Mouse (Mus musculus): ENCODE measurements at regions not wholly inside any gene's neighbourhood (a gene's known extent, or its start where the extent isn't known, plus 50 kb on each side); places are given as distances from the start of the nearest gene placed in this dataset.

GRCm38 (mm10) chr2:129903383-129904135 is 103.2 kb downstream of the Stk35 start:
- Histone ChIP-seq H3K4me3 (ENCODE audit: low read depth, low read length) (no peak overlapping the region), H3K9ac (no peak overlapping the region), H3K4me1 (ENCODE audit: insufficient read depth) (no peaks in the 10 kb centered on the region), H3K27me3 (ENCODE audit: insufficient read depth, low read length) (no peaks in the 10 kb centered on the region), H3K27ac (ENCODE audit: low read depth, low read length) (no peak overlapping the region), H3K36me3 (ENCODE audit: insufficient read depth) (no peaks in the 10 kb centered on the region), H3K9me3 (ENCODE audit: low read length) (no peaks in the 10 kb centered on the region), H3K4me2 (ENCODE audit: low read depth) (no peak overlapping the region)
- TF ChIP-seq CTCF (IDR thresholded peaks at IDR 0.05; ENCODE audit: low read depth): no peak
- no peak for ATAC-seq
- 80% methylated on average over 4 of the region's 4 CpGs for WGBS
- DNase-seq: no peak

DNA sequence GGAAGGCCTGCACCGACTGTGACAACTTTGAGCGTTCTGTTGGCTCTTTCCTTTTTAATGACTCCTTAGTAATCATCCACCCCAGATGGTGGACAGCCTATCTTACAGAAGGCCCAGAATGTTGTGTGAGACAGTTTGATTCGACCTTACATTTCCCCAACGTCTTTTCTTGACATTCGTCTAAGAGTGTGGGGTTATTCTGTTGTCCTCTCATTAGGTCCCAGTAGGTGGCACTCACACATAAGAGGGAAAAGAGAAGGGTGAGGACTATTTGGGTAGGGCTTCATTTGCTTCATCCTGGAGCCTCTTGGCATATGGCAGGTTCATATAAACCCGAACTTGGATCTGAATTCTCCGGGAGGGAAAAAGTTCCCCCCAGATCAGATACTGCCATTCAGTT is 104.4 kb downstream of the Stk35 start:
- H3K4me2 ChIP-seq (ENCODE audit: low read depth): no peak overlapping the region
- no peaks in the 10 kb centered on the region for H3K9me3 ChIP-seq (ENCODE audit: low read length)
- 33% methylated on average over 7 of the region's 7 CpGs for WGBS
- no peak overlapping the region for H3K4me3 ChIP-seq (ENCODE audit: low read depth, low read length)
- H3K4me1 ChIP-seq (ENCODE audit: insufficient read depth): peaks cover 5% of the 10 kb centered on the region; the same call in 1 of the 2 replicates
- H3K27ac ChIP-seq (ENCODE audit: low read depth, low read length): no peak overlapping the region
- H3K9ac ChIP-seq: no peak overlapping the region
- peak; percentile 85 for TF ChIP-seq CTCF (IDR thresholded peaks at IDR 0.05; ENCODE audit: low read depth)
- no peaks in the 10 kb centered on the region for H3K27me3 ChIP-seq (ENCODE audit: insufficient read depth, low read length)
- no peak; the same call in 1 of the 2 replicates for ATAC-seq
- peak; percentile 73 for DNase-seq
- no peaks in the 10 kb centered on the region for H3K36me3 ChIP-seq (ENCODE audit: insufficient read depth)

DNA sequence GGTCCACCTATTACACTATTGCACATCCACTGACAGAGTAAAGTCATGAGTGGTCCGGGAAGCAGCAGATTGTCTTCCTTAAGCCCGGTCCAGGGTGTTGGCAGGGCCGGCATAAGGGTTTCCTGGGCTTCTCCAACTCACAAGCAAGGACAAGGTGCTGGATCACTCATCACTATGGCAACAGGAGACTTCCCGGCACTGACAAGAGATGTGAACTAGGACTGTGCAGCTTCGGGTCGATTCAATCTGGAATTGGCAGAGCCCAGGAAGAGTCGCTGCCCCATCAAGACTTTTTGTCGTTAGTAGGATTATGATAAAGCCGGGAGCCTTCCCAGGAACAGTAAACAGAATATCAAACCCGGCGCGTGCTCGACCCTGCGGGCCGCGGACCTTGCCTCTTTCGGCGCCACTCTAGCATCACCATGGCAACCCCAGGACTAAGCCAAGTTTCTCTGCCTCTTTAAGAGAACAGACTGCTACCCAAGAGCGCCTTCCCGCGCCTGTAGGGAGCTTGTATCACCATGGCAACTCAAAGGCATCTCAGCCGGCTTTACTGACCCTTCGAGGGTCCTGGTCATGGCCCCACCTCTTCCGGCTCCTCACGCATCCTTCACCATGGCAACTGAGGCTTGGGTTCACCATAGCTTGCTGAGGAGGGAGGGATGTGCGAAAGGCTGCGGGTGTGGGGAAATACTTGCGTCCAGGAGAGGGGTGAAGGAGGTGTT is 103.3 kb upstream of the Tgm3 start:
- TF ChIP-seq CTCF (IDR thresholded peaks at IDR 0.05; ENCODE audit: low read depth): no peak; the same call in 1 of the 2 replicates
- Histone ChIP-seq H3K9me3 (ENCODE audit: low read length) (no peaks in the 10 kb centered on the region), H3K27me3 (ENCODE audit: insufficient read depth, low read length) (no peaks in the 10 kb centered on the region), H3K27ac (ENCODE audit: low read depth, low read length) (peak overlapping the region; percentile 78), H3K4me2 (ENCODE audit: low read depth) (peak overlapping the region; percentile 83), H3K9ac (peak overlapping the region; percentile 57), H3K4me1 (ENCODE audit: insufficient read depth) (peaks cover 7% of the 10 kb centered on the region; the same call in 1 of the 2 replicates), H3K4me3 (ENCODE audit: low read depth, low read length) (peak overlapping the region; percentile 42), H3K36me3 (ENCODE audit: insufficient read depth) (no peaks in the 10 kb centered on the region)
- DNase-seq (peak; percentile 87), ATAC-seq (peak; percentile 96)
- WGBS: under 1% methylated on average over 28 of the region's 28 CpGs

GRCm38 (mm10) chr2:129911203-129911921 is 100.8 kb upstream of the Tgm3 start:
- DNase-seq (no peak), ATAC-seq (no peak)
- no peaks in the 10 kb centered on the region for H3K9me3 ChIP-seq (ENCODE audit: low read length)
- H3K27me3 ChIP-seq (ENCODE audit: insufficient read depth, low read length): no peaks in the 10 kb centered on the region
- 0 out of 2 replicates have a peak overlapping the region, but pooled peaks have one; percentile 4 for H3K4me2 ChIP-seq (ENCODE audit: low read depth)
- 66% methylated on average over 19 of the region's 19 CpGs for WGBS
- no peak overlapping the region for H3K4me3 ChIP-seq (ENCODE audit: low read depth, low read length)
- no peaks in the 10 kb centered on the region for H3K36me3 ChIP-seq (ENCODE audit: insufficient read depth)
- peaks cover 7% of the 10 kb centered on the region; the same call in 1 of the 2 replicates for H3K4me1 ChIP-seq (ENCODE audit: insufficient read depth)
- TF ChIP-seq CTCF (IDR thresholded peaks at IDR 0.05; ENCODE audit: low read depth): no peak
- no peak overlapping the region for H3K9ac ChIP-seq
- H3K27ac ChIP-seq (ENCODE audit: low read depth, low read length): no peak overlapping the region

DNA sequence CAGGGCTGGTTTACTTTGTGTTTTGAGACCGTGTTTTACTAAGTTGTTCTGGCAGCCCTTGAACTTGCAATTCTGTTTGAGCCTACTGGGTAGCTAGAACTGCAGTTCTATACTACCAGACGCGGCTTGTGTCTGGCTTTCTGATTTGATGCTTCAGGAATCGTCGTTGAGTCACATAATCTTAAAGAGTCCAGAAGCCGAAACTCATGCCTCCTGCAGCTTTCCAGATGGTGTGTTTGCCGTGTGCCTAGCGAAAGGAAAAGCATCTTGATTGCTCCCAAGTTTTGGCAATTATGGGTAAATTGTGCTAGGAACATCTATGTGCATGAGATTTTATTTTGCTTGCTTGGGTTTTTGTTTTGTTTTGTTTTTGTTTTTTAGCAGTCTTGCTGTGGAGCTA is 99.6 kb upstream of the Tgm3 start:
- WGBS: 55% methylated on average over 8 of the region's 8 CpGs
- no peaks in the 10 kb centered on the region for H3K9me3 ChIP-seq (ENCODE audit: low read length)
- H3K4me2 ChIP-seq (ENCODE audit: low read depth): no peak overlapping the region
- no peaks in the 10 kb centered on the region for H3K27me3 ChIP-seq (ENCODE audit: insufficient read depth, low read length)
- TF ChIP-seq CTCF (IDR thresholded peaks at IDR 0.05; ENCODE audit: low read depth): no peak
- peaks cover 7% of the 10 kb centered on the region; the same call in 1 of the 2 replicates for H3K4me1 ChIP-seq (ENCODE audit: insufficient read depth)
- DNase-seq: peak; percentile 29
- ATAC-seq: no peak
- no peak overlapping the region for H3K9ac ChIP-seq
- H3K4me3 ChIP-seq (ENCODE audit: low read depth, low read length): no peak overlapping the region
- H3K27ac ChIP-seq (ENCODE audit: low read depth, low read length): no peak overlapping the region
- no peaks in the 10 kb centered on the region for H3K36me3 ChIP-seq (ENCODE audit: insufficient read depth)

- ATAC-seq (no peak), DNase-seq (no peak)
Observed at GRCm38 (mm10) chr2:129914261-129914660, 97.9 kb upstream of the Tgm3 start.

More at GRCm38 (mm10) chr2:129914261-129914660, 97.9 kb upstream of the Tgm3 start:
- no peaks in the 10 kb centered on the region for H3K9me3 ChIP-seq (ENCODE audit: low read length)
- H3K4me1 ChIP-seq (ENCODE audit: insufficient read depth): peaks cover 7% of the 10 kb centered on the region; the same call in 1 of the 2 replicates
- no peaks in the 10 kb centered on the region for H3K27me3 ChIP-seq (ENCODE audit: insufficient read depth, low read length)
- H3K9ac ChIP-seq: no peak overlapping the region
- H3K4me3 ChIP-seq (ENCODE audit: low read depth, low read length): no peak overlapping the region
- H3K27ac ChIP-seq (ENCODE audit: low read depth, low read length): no peak overlapping the region
- H3K4me2 ChIP-seq (ENCODE audit: low read depth): no peak overlapping the region
- no peak for TF ChIP-seq CTCF (IDR thresholded peaks at IDR 0.05; ENCODE audit: low read depth)
- 69% methylated on average over 8 of the region's 8 CpGs for WGBS
- H3K36me3 ChIP-seq (ENCODE audit: insufficient read depth): no peaks in the 10 kb centered on the region

Data from forebrain, postnatal 0 days (tissue).